Mouse (Mus musculus) intestine, embryonic 14.5 days (tissue): Measurements from ENCODE around the gene Olfr135. TPM values are rescaled to one million over a fixed set of nuclear protein-coding genes. Genes with fewer than 3 reads are reported as not detected.

ENCODE experiments used
- ATAC-seq: fragments of 200-750 bp; cut with Nextera tagmentation; replicated peaks from 2 replicates; pipeline ENCODE4 v1.8.0; 2017; ENCODE audit warnings: low read depth, moderate number of reproducible peaks, moderate TSS enrichment, moderate library complexity; ENCODE audit not compliant: low FRiP score, low TSS enrichment
- DNase-seq: peaks from one replicate; pipeline ENCODE4 v3.0.0-alpha.2; 2018; ENCODE audit warnings: low spot score
- H3K27ac ChIP-seq: fragments of 300-500 bp; sonication (generic); 2 replicates; pipeline ENCODE4 v1.5.1; 2014; ENCODE audit warnings: low read depth, mild to moderate bottlenecking, control low read depth
- H3K27me3 ChIP-seq: fragments of 300-500 bp; sonication (generic); replicated peaks from 2 replicates; pipeline ENCODE4 v1.6.1; 2014; ENCODE audit warnings: low read length, control low read depth; ENCODE audit not compliant: control insufficient read depth, insufficient read depth
- H3K36me3 ChIP-seq: fragments of 300-500 bp; sonication (generic); 2 replicates; pipeline ENCODE4 v1.6.1; 2014; ENCODE audit warnings: low read length, control low read depth; ENCODE audit not compliant: control insufficient read depth, insufficient read depth
- H3K4me1 ChIP-seq: fragments of 300-500 bp; sonication (generic); replicated peaks from 2 replicates; pipeline ENCODE4 v1.6.1; 2014; ENCODE audit warnings: low read length, control low read depth, mixed read lengths; ENCODE audit not compliant: control insufficient read depth, insufficient read depth
- H3K4me2 ChIP-seq: fragments of 300-500 bp; sonication (generic); 2 replicates; pipeline ENCODE4 v1.6.1; 2014; ENCODE audit warnings: low read length
- H3K4me3 ChIP-seq: fragments of 300-500 bp; sonication (generic); 2 replicates; pipeline ENCODE4 v1.5.1; 2014; ENCODE audit warnings: low read depth, low read length, control low read depth, mixed read lengths
- H3K9ac ChIP-seq: fragments of 300-500 bp; sonication (generic); 2 replicates; pipeline ENCODE4 v1.6.1; 2014; ENCODE audit warnings: mild to moderate bottlenecking, low read length
- H3K9me3 ChIP-seq: fragments of 300-500 bp; sonication (generic); 2 replicates; pipeline ENCODE4 v1.6.1; 2016; ENCODE audit warnings: low read length, control low read depth; ENCODE audit not compliant: control insufficient read depth
- WGBS: fragments of 180-500 bp; shearing (Covaris S2); extraction: QIAGEN DNeasy Blood & Tissue Kit; methylation state at CpG from one replicate; pipeline ENCODE4 v1.1.7; 2014; 5-methylcytosine and 5-hydroxymethylcytosine counted together
- polyA plus RNA-seq: library from polyadenylated mRNA; unstranded; fragments of >200 nt; fragmentation: Nextera tagmentation; extraction: Ambion mirVana; gene quantifications from 2 replicates; pipeline ENCODE4 v1.2.1, GENCODE M21; 2014

Gene Olfr135
- polyA plus RNA-seq, result not detected in 2 replicates

DNA sequence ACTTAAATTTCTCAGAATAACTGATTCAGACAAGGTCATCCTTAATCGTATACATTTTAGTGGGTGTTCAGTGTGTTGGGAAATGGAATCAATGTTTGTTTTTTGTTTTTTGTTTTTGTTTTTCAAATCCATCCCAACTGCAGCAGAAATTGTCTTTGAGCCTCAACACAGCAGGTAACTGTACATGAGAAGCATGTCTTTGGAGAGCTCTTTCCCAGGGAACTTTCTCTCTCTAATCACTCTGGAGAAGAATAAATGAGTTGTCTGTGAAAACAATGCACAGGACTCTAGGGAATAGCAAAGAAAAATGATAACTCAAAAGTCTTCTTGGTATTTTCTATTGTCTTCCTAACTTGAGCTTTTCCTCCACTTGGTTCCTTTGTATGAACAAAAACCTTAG is at the start of gene Olfr135:
Olfr135 (plus strand) TSS at position 301 of the 400 bp plus-strand sequence.
- no peak within 1 kb of the TSS for H3K4me3 ChIP-seq
- ATAC-seq (no peak), DNase-seq (no peak)
- H3K27ac ChIP-seq, result no peak within 1 kb of the TSS
- H3K36me3 ChIP-seq, result no peaks in the 10 kb centered on the region
- no peaks in the 10 kb centered on the region for H3K4me1 ChIP-seq
- no peak within 1 kb of the TSS for H3K9ac ChIP-seq
- no peaks in the 10 kb centered on the region for H3K27me3 ChIP-seq
- no peaks in the 10 kb centered on the region for H3K9me3 ChIP-seq
- H3K4me2 ChIP-seq, result no peak within 1 kb of the TSS
- 96% methylated on average over 1 of the region's 1 CpGs for WGBS

DNA sequence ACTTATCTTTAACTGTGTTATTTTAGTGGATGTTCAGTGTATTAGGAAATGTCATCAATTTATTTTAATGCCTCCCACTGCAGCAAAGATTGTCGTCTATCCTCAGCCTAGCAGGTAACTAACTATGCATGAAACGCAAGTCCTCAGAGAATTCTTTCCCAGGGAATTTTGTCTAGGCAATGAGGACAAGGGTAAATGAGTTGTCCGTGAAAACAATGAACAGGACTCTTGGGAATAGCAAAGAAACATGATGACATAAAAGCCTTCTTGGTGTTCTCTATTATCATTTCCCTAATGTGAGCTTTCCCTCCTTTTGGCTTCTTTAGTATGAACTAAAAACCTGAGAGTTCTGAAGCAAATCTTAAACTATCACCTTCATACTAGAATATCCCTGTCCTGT is 33.0 kb upstream of the Olfr135 start, which contains the start of gene Olfr134:
Olfr134 (plus strand) TSS at position 301 of the 400 bp plus-strand sequence.
- H3K9ac ChIP-seq, result no peak within 1 kb of the TSS
- H3K36me3 ChIP-seq, result no peaks in the 10 kb centered on the region
- no peak within 1 kb of the TSS for H3K4me2 ChIP-seq
- H3K27ac ChIP-seq, result no peak within 1 kb of the TSS
- H3K9me3 ChIP-seq, result no peaks in the 10 kb centered on the region
- WGBS, result 73% methylated on average over 3 of the region's 3 CpGs
- H3K27me3 ChIP-seq, result no peaks in the 10 kb centered on the region
- no peak for DNase-seq
- no peak for ATAC-seq
- H3K4me1 ChIP-seq, result no peaks in the 10 kb centered on the region
- no peak within 1 kb of the TSS for H3K4me3 ChIP-seq

Other genes starting within 250 kb of the Olfr135 start
- gene Olfr129, start 144.3 kb upstream of the Olfr135 start, polyA plus RNA-seq, result not detected in 2 replicates
- gene Olfr130, start 140.4 kb upstream of the Olfr135 start, polyA plus RNA-seq, result not detected in 2 replicates
- not detected in 2 replicates for gene Olfr131, start 115.6 kb upstream of the Olfr135 start, polyA plus RNA-seq
- gene Olfr132, start 69.8 kb upstream of the Olfr135 start, polyA plus RNA-seq, result not detected in 2 replicates
- not detected in 2 replicates for gene Olfr133, start 59.1 kb upstream of the Olfr135 start, polyA plus RNA-seq
- gene Olfr134, start 32.9 kb upstream of the Olfr135 start, polyA plus RNA-seq, result not detected in 2 replicates
- gene Olfr138, start 56.7 kb downstream of the Olfr135 start, polyA plus RNA-seq, result not detected in 2 replicates
- gene Olfr137, start 103.2 kb downstream of the Olfr135 start, polyA plus RNA-seq, result not detected in 2 replicates
- gene Olfr136, start 125.5 kb downstream of the Olfr135 start, polyA plus RNA-seq, result not detected in 2 replicates
- not detected in 2 replicates for gene Esp36, start 215.8 kb downstream of the Olfr135 start, polyA plus RNA-seq